Mouse (Mus musculus) liver, embryonic 15.5 days (tissue): ENCODE data around the gene Pccb. TPM values are rescaled to one million over a fixed set of nuclear protein-coding genes. Genes with fewer than 3 reads are reported as not detected.

Experiments
- ATAC-seq: fragments of 200-750 bp; cut with Nextera tagmentation; 2 replicates; pipeline ENCODE4 v1.8.0; 2017; ENCODE audit warnings: moderate number of reproducible peaks, mild to moderate bottlenecking, moderate library complexity; ENCODE audit not compliant: insufficient read depth
- H3K27ac ChIP-seq: fragments of 300-500 bp; sonication (generic); replicated peaks from 2 replicates; pipeline ENCODE4 v1.5.1; 2015; ENCODE audit warnings: mild to moderate bottlenecking, inconsistent platforms
- H3K27me3 ChIP-seq: fragments of 300-500 bp; sonication (generic); 2 replicates; pipeline ENCODE4 v1.6.1; 2015; ENCODE audit warnings: mild to moderate bottlenecking, inconsistent platforms
- H3K36me3 ChIP-seq: fragments of 300-500 bp; sonication (generic); replicated peaks from 2 replicates; pipeline ENCODE4 v1.6.1; 2015; ENCODE audit warnings: moderate library complexity, mild to moderate bottlenecking, inconsistent platforms
- H3K4me1 ChIP-seq: fragments of 300-500 bp; sonication (generic); replicated peaks from 2 replicates; pipeline ENCODE4 v1.6.1; 2015; ENCODE audit warnings: inconsistent platforms
- H3K4me2 ChIP-seq: fragments of 300-500 bp; sonication (generic); 2 replicates; pipeline ENCODE4 v1.6.1; 2015; ENCODE audit warnings: moderate library complexity, mild to moderate bottlenecking, inconsistent platforms
- H3K4me3 ChIP-seq: fragments of 300-500 bp; sonication (generic); replicated peaks from 2 replicates; pipeline ENCODE4 v1.5.1; 2015; ENCODE audit warnings: mild to moderate bottlenecking, inconsistent platforms
- H3K9ac ChIP-seq: fragments of 300-500 bp; sonication (generic); 2 replicates; pipeline ENCODE4 v1.6.1; 2015; ENCODE audit warnings: moderate library complexity, mild to moderate bottlenecking, inconsistent platforms
- H3K9me3 ChIP-seq: fragments of 300-500 bp; sonication (generic); replicated peaks from 2 replicates; pipeline ENCODE4 v1.6.1; 2016; ENCODE audit warnings: inconsistent platforms
- WGBS: fragments of 180-500 bp; shearing (Covaris S2); methylation state at CpG from one replicate; pipeline ENCODE4 v1.1.7; 2015; ENCODE audit warnings: mixed read lengths; ENCODE audit not compliant: insufficient replicate concordance; 5-methylcytosine and 5-hydroxymethylcytosine counted together
- polyA plus RNA-seq: library from polyadenylated mRNA; unstranded; fragments of >200 nt; fragmentation: Nextera tagmentation; extraction: Ambion mirVana; gene quantifications from 2 replicates; pipeline ENCODE4 v1.2.1, GENCODE M21; 2015

The Pccb gene
- polyA plus RNA-seq, 1 experiment from 2014 or later = 7.5 TPM

DNA sequence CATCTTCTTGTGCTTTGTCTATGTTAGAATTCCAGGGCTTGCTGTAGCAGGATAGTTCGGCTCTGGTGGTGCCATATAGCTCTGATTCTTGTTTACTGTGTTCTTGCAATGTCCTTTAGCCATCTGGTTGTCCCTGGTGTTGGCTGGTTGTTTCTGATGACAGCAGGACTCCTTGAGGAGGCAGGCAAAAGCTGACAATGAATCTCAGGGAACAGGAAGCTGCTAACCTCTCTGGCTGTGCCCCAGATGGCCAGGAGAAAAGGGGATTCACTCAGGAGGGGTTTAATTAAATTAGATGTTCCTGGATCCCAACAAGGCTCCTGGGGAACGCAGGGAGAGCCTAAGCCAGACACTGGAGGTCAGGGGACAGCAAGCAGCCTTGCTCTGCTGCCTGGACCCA lies 92.7 kb downstream of the Pccb start:
- Histone ChIP-seq H3K36me3 (peaks cover 11% of the 10 kb centered on the region), H3K27ac (no peak overlapping the region), H3K4me1 (no peaks in the 10 kb centered on the region), H3K4me3 (no peak overlapping the region), H3K4me2 (no peak overlapping the region), H3K9me3 (no peaks in the 10 kb centered on the region), H3K27me3 (no peaks in the 10 kb centered on the region), H3K9ac (no peak overlapping the region)
- 75% methylated on average over 2 of the region's 2 CpGs for WGBS
- no peak for ATAC-seq

Other genes starting within 250 kb of the Pccb start
- gene Msl2, start 39.2 kb upstream of the Pccb start, polyA plus RNA-seq = 2.2 and 2.4 TPM in 2 replicates
- 3.2 and 3.4 TPM in 2 replicates for gene Ppp2r3a, start 216.9 kb upstream of the Pccb start, polyA plus RNA-seq